Mouse (Mus musculus) thymus, postnatal 25 days (tissue): ENCODE results near the gene Lasp1.
A peak's percentile ranks its signal among the peaks of the same experiment; 100 is the strongest.

ENCODE experiments used
- DNase-seq: peaks from one replicate; pipeline ENCODE4 v3.0.0; 2022

The Lasp1 gene

GRCm38 (mm10) chr11:97797369-97798082, 1.3 kb upstream of the Lasp1 start:
- no peak for DNase-seq

GRCm38 (mm10) chr11:97798083-97798435, 741 bp upstream of the Lasp1 start:
- no peak for DNase-seq

DNA sequence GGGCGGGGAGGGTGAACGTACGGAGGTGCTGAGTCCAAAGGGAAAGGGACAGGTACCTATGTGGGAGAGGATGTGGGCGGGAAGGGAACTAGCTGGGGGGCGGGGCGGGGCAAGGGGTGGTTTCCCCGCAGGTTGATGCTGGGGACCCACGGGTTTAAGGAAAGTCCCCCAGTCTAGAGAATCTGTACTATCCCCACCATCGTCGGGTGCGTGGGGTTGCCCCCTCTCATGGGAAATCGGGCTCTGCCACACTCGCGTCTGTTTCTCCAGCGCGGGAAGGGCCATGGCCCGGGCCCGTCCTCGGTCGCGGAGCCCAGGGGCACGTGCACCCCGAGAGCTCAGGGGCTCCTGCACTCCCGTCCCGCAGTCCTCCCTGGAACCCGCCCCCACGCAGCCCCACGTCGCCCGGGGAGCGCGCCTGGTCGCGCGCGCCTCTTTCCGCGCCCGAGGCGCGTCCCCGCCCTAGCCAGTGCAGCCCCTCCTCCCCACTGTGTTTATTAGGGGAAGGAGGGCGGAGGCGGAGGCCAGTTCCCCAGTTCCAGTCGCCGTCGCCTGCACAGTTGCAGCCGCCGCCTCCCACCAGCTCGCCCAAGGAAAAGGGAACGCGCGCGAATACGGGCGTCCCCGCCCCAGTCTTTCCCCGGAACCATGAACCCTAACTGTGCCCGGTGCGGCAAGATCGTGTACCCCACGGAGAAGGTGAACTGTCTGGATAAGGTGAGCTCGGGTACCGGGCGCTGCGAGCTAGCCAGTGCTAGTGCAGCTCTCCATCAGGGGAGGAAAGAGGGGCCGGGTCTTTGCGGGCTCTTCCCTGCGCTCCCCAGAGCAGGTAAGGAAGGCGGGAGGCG, 570 bp downstream of the Lasp1 start:
- DNase-seq: peak; percentile 88

GRCm38 (mm10) chr11:97799994-97800690, 1.3 kb downstream of the Lasp1 start:
- DNase-seq: peak; percentile 86

DNA sequence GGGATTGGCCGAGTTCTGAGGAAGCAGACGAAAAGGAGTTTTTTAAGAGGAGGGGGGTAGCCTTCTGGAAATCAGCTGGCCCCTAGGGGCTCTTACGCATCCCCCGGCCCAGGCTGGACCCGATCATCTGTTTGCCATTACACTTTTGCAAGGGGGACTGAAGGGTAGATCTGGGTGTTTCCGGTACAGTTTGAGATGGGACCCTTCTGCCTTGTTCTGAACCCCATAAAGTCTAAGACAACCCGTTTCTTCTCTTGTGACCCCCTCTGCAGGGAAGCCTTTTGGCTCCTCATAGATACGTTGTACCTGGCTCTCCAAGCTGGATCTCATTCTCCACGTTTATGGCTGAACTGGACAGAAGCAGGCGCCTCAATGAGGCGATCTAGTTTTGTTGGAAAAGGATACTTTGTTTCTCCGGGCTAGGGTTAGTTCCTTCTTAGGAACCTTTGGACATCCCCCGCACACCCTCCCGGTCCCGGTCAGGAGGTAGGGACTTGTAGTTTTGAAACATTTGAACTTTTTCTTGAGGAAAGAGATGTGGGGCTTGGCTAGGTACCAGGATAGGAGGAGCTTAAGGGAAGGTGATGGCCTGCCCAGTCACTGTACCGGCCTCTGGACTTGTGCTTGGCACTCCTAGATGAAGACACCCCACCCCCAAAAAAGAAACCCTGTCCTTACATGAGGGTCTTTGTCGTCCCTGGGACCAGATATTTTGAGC, 2.0 kb downstream of the Lasp1 start:
- DNase-seq: peak; percentile 52

DNA sequence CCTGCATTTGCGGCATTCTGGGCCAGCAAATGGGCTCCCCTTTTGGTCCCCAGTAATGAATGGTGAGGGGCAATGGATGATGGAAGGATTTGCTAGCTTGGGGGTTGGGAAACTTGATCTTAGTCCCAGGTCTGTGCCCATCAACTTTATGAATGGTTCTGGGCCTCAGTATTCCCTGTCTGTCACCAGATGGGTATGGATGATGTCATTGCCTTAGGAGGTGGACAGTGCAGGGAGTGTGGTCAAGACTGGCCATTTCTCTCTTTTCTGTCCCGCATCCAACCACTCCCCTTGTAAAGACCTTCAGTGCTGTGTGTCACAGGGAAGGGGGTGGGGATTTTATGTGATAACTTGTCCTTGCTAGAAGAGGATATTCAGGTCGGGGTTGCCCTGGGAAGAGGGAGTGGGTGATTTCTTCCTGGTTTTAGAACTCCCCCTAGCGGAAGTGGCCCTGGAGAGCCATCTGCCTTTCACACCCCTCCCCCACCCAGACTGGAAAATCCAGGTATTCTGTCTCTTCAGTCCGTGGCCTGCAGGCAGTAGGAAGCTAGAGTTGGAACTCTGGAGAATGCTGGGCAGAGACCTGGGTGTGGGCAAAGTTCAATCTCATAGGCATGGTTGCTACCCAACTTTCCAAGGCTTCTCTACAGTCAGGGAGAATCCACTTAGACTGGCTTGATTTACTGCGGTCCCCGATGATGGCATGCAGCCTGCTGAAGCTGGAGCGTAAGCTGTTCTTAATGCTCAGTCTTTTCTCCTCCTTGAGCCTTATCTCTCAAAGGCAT, 2.8 kb downstream of the Lasp1 start:
- DNase-seq: no peak

- no peak for DNase-seq
Measured at GRCm38 (mm10) chr11:97802194-97802470, 3.3 kb downstream of the Lasp1 start.

GRCm38 (mm10) chr11:97802495-97802894, 3.7 kb downstream of the Lasp1 start:
- DNase-seq: no peak

DNA sequence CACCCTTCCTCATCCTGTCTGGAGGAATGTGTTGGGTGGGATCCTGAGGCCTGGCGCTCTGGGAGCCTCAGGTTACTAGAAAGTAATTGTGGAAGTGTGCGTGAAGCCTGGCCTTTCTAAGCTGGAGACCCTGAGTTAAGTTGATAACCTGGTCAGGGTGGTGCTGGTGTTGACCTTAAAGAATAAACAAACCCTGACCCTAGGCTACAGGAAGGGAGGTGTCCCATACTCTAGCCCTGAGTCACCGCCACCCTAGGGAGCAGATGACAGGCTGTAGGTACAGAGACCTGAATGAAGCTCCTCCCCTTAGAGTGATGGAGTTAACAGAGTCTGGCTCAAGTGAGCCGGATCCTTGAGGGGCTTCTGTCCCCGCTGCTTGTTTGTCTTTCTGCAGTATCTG, 5.0 kb downstream of the Lasp1 start:
- DNase-seq: no peak

DNA sequence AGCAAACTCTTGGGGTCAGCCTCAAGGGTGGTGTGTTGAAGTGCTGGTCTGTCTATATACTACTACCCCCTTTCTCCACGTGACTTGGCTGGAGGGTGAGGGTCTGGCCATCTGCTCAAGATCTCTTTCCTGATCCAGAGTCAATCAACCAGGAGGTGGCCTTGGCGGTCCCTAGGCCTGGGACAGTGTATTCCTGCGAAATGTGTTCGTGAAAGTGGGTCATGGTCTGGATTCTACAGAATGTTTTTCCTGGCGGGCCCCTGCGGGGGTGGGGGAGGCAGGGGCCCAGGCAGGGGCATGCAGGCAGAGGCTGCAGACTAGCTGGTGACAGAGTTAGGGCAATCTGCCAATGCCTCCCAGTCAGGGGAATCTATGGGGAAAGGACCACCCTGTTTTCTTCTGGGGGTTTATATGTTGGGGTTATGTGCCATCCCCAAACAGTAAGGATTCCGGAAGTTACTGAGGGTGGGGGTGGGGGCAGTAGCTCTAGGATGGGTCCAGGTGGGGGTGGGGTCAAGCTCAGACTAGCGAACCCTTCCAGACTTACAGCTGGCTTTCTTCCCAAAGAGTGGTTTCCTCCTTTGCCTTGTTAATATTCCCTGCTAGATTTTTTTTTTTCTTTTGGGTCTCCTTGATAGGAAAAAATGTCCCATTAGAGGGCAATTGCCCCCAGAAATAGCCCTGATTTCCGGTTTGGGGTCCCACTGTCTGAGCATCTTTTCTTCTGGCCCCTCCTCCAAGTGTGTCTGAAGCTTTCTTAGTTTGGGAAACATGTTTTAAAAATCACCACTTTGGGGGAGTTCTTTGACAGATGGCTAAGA, 6.3 kb downstream of the Lasp1 start:
- no peak for DNase-seq

GRCm38 (mm10) chr11:97805662-97806612, 7.1 kb downstream of the Lasp1 start:
- no peak for DNase-seq

GRCm38 (mm10) chr11:97806613-97806964, 7.8 kb downstream of the Lasp1 start:
- no peak for DNase-seq

- no peak for DNase-seq
Measured at GRCm38 (mm10) chr11:97807626-97808025, 8.8 kb downstream of the Lasp1 start.

DNA sequence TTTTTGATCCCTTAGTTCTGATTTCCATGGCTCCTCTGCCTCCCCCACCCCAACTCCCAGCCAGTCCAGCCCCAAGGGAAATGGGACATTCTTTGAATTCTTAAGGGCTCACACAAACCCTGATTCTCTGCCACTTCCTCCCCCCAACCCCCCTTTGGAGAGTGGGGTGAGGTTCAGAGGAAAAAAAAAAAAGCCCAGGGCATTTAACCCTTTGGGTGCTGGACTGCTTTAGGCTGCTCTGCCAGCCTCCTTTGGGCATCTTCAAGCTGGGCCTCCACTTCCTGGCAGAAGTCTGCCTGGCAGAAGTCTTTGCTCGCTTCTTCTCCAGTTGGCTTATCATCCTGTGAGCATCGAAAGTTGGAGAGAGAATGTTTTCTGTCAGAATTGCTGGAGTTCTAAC, 9.3 kb downstream of the Lasp1 start:
- DNase-seq: peak; percentile 66

DNA sequence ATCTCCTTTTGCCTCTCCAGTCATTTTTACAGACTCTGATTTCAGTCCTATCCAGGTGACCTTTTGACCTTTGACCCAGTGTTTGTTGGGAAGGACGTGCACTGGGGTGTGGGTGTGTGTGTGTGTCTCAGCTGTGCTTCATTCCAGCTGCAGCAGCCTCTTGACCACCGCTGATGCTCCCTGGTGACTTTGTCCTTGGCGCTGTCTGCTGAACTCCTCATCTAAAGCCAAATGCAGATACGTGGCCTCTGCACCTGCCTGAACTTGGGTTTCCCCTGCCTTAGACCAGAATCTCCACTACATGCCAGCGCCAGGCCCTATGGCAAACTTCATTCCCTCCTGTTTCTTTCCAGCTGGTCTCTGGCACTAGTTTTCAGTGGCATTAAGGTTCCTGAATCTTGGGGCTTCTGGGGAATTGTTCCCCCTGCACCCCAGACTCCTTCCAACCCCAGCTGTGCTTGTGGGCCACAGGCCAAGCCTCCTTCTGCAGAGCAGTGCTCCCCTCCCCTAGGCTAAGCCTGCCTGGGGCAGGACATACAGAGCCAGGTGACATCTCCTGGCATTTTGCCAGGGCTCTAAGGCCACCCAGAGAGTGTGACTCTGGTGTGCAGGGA, 9.9 kb downstream of the Lasp1 start:
- DNase-seq: no peak

DNA sequence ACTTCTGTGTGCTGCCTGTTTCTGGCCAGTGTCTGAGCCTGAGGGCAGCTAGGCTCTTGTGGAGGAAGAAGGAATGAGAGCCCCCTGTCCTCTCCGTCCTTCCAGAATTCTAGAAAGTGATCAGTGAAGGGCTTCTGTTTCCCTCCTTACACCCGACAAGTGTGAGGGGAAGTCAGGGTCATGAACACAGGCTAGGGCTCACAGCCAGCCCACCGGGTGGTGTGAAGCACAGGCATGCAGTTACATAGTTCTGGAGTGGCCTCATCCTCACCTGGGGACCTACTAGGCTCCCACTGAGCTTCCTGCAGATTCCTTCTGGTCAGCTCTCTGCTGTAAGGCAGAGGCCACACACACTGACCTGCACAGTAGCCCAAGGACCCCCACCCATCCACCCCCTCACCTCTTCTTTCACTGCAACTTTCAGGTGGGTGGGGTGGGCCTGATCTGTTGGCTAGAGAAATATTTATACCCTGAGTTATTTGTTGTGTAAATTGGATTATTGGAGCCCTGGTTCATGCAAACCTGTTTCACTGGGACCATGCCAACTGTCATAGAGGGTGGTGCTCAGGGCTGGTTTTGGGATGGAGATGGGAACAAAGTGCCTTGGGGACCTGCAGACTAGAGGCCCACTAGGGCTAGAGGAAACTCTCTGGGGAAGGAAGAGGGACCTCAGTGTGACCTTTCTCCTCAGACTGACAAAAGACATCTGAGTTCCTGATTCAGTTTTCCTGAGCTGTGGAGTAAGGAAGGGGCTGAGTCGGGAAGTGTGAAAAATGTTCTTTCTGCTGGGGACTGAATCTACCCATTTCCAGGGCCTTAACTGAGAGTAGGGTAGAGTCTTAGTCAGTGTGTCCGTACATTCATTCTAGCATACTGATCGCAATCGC, 10.7 kb downstream of the Lasp1 start:
- DNase-seq: no peak

- peak; percentile 54 for DNase-seq
Measured at GRCm38 (mm10) chr11:97810356-97810755, 11.6 kb downstream of the Lasp1 start.

DNA sequence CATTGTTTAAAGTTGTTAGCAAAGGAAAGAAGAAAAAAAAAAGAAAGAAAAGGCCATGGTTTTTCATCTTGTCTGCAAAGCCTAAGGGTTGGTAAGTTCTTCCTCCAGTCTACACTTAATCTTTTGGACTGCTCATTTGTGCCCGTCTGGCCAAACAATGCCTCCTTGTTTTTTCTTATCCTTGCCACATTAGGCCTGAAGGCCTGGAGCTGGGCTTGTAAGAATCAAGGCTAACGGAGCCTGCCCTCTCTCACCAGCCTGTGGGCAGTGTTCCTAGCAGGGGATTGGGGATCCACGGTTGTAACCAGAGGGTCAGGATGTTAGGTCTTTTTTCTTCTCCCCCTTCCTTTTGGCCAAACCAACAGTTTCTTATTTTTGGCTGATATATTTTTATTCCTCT, 12.2 kb downstream of the Lasp1 start:
- DNase-seq: no peak
